Mouse (Mus musculus) stomach, embryonic 16.5 days (tissue): Measurements from ENCODE around the gene Sypl. TPM values are rescaled to one million over a fixed set of nuclear protein-coding genes. Genes with fewer than 3 reads are reported as not detected.
A peak's percentile ranks its signal among the peaks of the same experiment; 100 is the strongest.

Experiments
- ATAC-seq: fragments of 200-750 bp; cut with Nextera tagmentation; 2 replicates; pipeline ENCODE4 v1.8.0; 2017; ENCODE audit warnings: moderate number of reproducible peaks, moderate TSS enrichment; ENCODE audit not compliant: insufficient read depth, low FRiP score
- H3K27ac ChIP-seq: fragments of 300-500 bp; sonication (generic); 2 replicates; pipeline ENCODE4 v1.5.1; 2014; ENCODE audit warnings: low read length
- H3K27me3 ChIP-seq: fragments of 300-500 bp; sonication (generic); 2 replicates; pipeline ENCODE4 v1.6.1; 2014; ENCODE audit warnings: low read length, control low read depth, mixed read lengths; ENCODE audit not compliant: control insufficient read depth, insufficient read depth
- H3K36me3 ChIP-seq: fragments of 300-500 bp; sonication (generic); 2 replicates; pipeline ENCODE4 v1.6.1; 2014; ENCODE audit warnings: low read length; ENCODE audit not compliant: control insufficient read depth, insufficient read depth
- H3K4me1 ChIP-seq: fragments of 300-500 bp; sonication (generic); 2 replicates; pipeline ENCODE4 v1.6.1; 2014; ENCODE audit warnings: low read length, control low read depth, mixed read lengths; ENCODE audit not compliant: control insufficient read depth, insufficient read depth
- H3K4me2 ChIP-seq: fragments of 300-500 bp; sonication (generic); 2 replicates; pipeline ENCODE4 v1.6.1; 2014; ENCODE audit warnings: low read depth, low read length, mixed read lengths
- H3K4me3 ChIP-seq: fragments of 300-500 bp; sonication (generic); replicated peaks from 2 replicates; pipeline ENCODE4 v1.5.1; 2014; ENCODE audit warnings: mild to moderate bottlenecking, low read length
- H3K9ac ChIP-seq: fragments of 300-500 bp; sonication (generic); 2 replicates; pipeline ENCODE4 v1.6.1; 2014; ENCODE audit warnings: low read length
- H3K9me3 ChIP-seq: fragments of 300-500 bp; sonication (generic); replicated peaks from 2 replicates; pipeline ENCODE4 v1.6.1; 2016; ENCODE audit warnings: low read length, control low read depth; ENCODE audit not compliant: control insufficient read depth
- WGBS: fragments of 180-500 bp; shearing (Covaris S2); extraction: QIAGEN DNeasy Blood & Tissue Kit; methylation state at CpG from one replicate; pipeline ENCODE4 v1.1.7; 2014; 5-methylcytosine and 5-hydroxymethylcytosine counted together
- polyA plus RNA-seq: library from polyadenylated mRNA; unstranded; fragments of >200 nt; fragmentation: Nextera tagmentation; extraction: Ambion mirVana; gene quantifications from 2 replicates; pipeline ENCODE4 v1.2.1, GENCODE M21; 2015

The Sypl gene
- polyA plus RNA-seq, 1 experiment from 2014 or later, result 188 TPM

- WGBS, result 66% methylated on average over 8 of the region's 8 CpGs
- no peak overlapping the region for H3K9ac ChIP-seq
- H3K4me3 ChIP-seq, result no peak overlapping the region
- no peak for ATAC-seq
- H3K4me2 ChIP-seq, result no peak overlapping the region
- no peaks in the 10 kb centered on the region for H3K9me3 ChIP-seq
- 0 out of 2 replicates have a peak, but pooled peaks cover 2% of the 10 kb centered on the region for H3K4me1 ChIP-seq
- H3K27ac ChIP-seq, result no peak overlapping the region
- no peaks in the 10 kb centered on the region for H3K36me3 ChIP-seq
- no peaks in the 10 kb centered on the region for H3K27me3 ChIP-seq
These were observed 33.4 kb upstream of the Sypl start for GRCm38 (mm10) chr12:32920185-32920788.

- Histone ChIP-seq H3K9me3 (no peaks in the 10 kb centered on the region), H3K9ac (no peak overlapping the region), H3K4me1 (peaks cover 5% of the 10 kb centered on the region; the same call in 1 of the 2 replicates), H3K4me2 (no peak overlapping the region), H3K36me3 (no peaks in the 10 kb centered on the region), H3K4me3 (no peak overlapping the region), H3K27me3 (no peaks in the 10 kb centered on the region), H3K27ac (no peak overlapping the region)
- no peak for ATAC-seq
- WGBS, result 84% methylated on average over 4 of the region's 4 CpGs
These were observed 32.6 kb upstream of the Sypl start for GRCm38 (mm10) chr12:32921071-32921470.

GRCm38 (mm10) chr12:32921532-32922131 lies 32.1 kb upstream of the Sypl start:
- ATAC-seq, result no peak
- H3K4me2 ChIP-seq, result no peak overlapping the region
- WGBS, result 92% methylated on average over 7 of the region's 7 CpGs
- H3K4me1 ChIP-seq, result peaks cover 9% of the 10 kb centered on the region
- no peak overlapping the region for H3K4me3 ChIP-seq
- H3K9ac ChIP-seq, result no peak overlapping the region
- no peak overlapping the region for H3K27ac ChIP-seq
- no peaks in the 10 kb centered on the region for H3K9me3 ChIP-seq
- no peaks in the 10 kb centered on the region for H3K36me3 ChIP-seq
- H3K27me3 ChIP-seq, result no peaks in the 10 kb centered on the region

GRCm38 (mm10) chr12:32924245-32924644 lies 29.4 kb upstream of the Sypl start:
- WGBS, result 36% methylated on average over 3 of the region's 3 CpGs
- H3K36me3 ChIP-seq, result no peaks in the 10 kb centered on the region
- no peak overlapping the region for H3K4me3 ChIP-seq
- H3K9me3 ChIP-seq, result no peaks in the 10 kb centered on the region
- H3K4me2 ChIP-seq, result no peak overlapping the region
- H3K27me3 ChIP-seq, result no peaks in the 10 kb centered on the region
- H3K4me1 ChIP-seq, result peaks cover 11% of the 10 kb centered on the region
- H3K9ac ChIP-seq, result no peak overlapping the region
- ATAC-seq, result no peak
- H3K27ac ChIP-seq, result no peak overlapping the region

- Histone ChIP-seq H3K9ac (no peak overlapping the region), H3K27ac (peak overlapping the region; percentile 34), H3K27me3 (no peaks in the 10 kb centered on the region), H3K4me3 (no peak overlapping the region), H3K36me3 (no peaks in the 10 kb centered on the region), H3K4me2 (no peak overlapping the region), H3K4me1 (peaks cover 9% of the 10 kb centered on the region), H3K9me3 (no peaks in the 10 kb centered on the region)
- ATAC-seq, result peak; percentile 55; the same call in 1 of the 2 replicates
- 57% methylated on average over 18 of the region's 18 CpGs for WGBS
These were observed 27.1 kb upstream of the Sypl start for GRCm38 (mm10) chr12:32926331-32927172.

GRCm38 (mm10) chr12:32927231-32927835 lies 26.4 kb upstream of the Sypl start:
- no peak for ATAC-seq
- Histone ChIP-seq H3K36me3 (no peaks in the 10 kb centered on the region), H3K4me3 (no peak overlapping the region), H3K27me3 (no peaks in the 10 kb centered on the region), H3K4me2 (no peak overlapping the region), H3K9me3 (no peaks in the 10 kb centered on the region), H3K9ac (no peak overlapping the region), H3K4me1 (peaks cover 9% of the 10 kb centered on the region), H3K27ac (no peak overlapping the region)
- WGBS, result 82% methylated on average over 10 of the region's 10 CpGs

- Histone ChIP-seq H3K36me3 (no peaks in the 10 kb centered on the region), H3K9ac (no peak overlapping the region), H3K27me3 (no peaks in the 10 kb centered on the region), H3K4me1 (peaks cover 9% of the 10 kb centered on the region), H3K9me3 (no peaks in the 10 kb centered on the region), H3K27ac (no peak overlapping the region), H3K4me2 (no peak overlapping the region), H3K4me3 (no peak overlapping the region)
- WGBS, result 67% methylated on average over 3 of the region's 3 CpGs
- ATAC-seq, result no peak
These were observed 25.5 kb upstream of the Sypl start for GRCm38 (mm10) chr12:32928180-32928579.

GRCm38 (mm10) chr12:32929831-32930513 lies 23.7 kb upstream of the Sypl start:
- H3K36me3 ChIP-seq, result no peaks in the 10 kb centered on the region
- no peaks in the 10 kb centered on the region for H3K9me3 ChIP-seq
- H3K4me2 ChIP-seq, result no peak overlapping the region
- no peak overlapping the region for H3K27ac ChIP-seq
- no peaks in the 10 kb centered on the region for H3K27me3 ChIP-seq
- no peak overlapping the region for H3K4me3 ChIP-seq
- WGBS, result 71% methylated on average over 11 of the region's 11 CpGs
- ATAC-seq, result peak; percentile 81
- no peak overlapping the region for H3K9ac ChIP-seq
- H3K4me1 ChIP-seq, result peaks cover 9% of the 10 kb centered on the region
